Mouse (Mus musculus): ENCODE data around the gene Nek7.

DNA sequence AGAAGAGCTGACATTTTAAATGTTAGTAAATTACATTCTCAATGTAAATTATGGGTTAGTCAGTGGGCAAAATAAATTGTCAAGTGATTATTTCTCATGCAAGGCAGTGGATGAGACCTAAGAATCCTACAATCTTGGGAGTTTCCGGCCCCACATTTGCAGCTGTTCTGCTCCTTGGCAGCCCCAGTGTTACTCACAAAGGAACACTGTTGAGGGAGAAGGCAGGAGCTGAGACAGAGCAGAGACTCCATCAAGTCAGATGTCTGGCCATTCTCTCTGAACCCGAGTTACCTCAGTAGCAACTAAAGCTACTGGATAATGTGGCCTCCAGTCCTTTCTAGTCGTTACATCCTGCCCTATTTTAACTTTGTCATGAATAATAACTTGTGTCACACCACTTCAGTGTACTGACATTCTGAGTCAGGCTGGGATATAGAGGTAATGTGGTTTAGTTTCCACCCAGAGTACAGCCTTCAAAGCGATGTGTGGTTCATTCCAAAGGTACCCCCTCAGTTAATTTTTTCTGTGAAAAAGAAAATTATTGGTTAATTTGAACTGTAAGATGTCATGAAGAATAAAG lies 23.7 kb downstream of the Nek7 start:
- TF ChIP-seq POLR2A (IDR thresholded peaks at IDR 0.05; ENCODE audit: low read depth, low read length) (no peak), CTCF (IDR thresholded peaks at IDR 0.05; ENCODE audit: extremely low read depth, insufficient read length, insufficient replicate concordance, low read depth, low read length) (no peak)

Data from small intestine, adult 2 months (tissue).